Mouse (Mus musculus): ENCODE data around the gene Cdh8. TPM values are rescaled to one million over a fixed set of nuclear protein-coding genes. Genes with fewer than 3 reads are reported as not detected.
A peak's percentile ranks its signal among the peaks of the same experiment; 100 is the strongest.

The Cdh8 gene
- polyA plus RNA-seq (2014; fragmentation: Nextera tagmentation; extraction: Ambion mirVana), result 0.90 and 0.94 TPM in 2 replicates

DNA sequence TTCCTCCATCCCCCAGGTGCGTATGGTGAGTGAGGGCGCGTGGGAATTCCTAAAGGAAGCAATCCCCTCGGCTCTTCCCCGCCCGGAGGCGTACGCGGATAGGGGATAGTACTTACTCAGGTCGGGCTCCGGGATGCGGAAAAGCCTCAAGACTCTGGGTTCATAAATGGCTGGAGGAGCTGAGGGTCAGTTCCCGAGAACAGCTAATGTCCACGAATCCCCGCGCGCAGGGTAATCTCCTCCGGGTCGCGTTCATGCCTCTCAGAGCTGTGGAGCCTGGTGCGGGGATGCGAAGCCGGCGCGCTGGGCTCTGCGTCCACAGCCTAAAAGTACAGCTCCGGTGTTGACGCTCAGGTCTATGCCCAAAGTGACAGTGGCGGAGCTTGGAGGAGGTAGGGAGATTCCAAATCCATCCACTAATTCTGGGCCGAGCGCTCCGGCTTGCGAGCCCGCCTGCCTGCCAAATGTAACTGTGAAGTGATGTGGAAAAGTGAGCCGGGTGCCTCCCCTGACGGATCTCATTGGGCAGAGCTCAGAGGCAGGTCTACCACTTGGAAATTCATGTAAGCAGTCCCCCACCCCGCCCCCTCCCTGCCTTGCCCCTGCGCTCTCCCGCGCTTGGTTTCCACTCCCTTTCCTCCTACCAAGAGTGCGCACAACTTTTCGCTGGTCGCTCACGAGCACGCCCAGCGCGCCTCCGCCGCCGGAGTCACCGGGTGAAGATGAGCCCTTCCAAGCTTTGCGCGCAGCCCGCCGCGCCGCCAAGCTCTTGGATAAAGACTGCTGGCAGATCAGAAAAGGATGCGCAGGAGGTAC lies at the start of gene Cdh8:
Gene Cdh8 (minus strand): TSS at position 506 of the 816 bp plus-strand sequence.
- no peaks in the 10 kb centered on the region for H3K4me1 ChIP-seq (ENCODE audit: control insufficient read depth, insufficient read depth, low read length)
- ATAC-seq (replicated peaks; ENCODE audit: insufficient number of reproducible peaks, low FRiP score, low TSS enrichment), result peak; percentile 60; the same call in 1 of the 2 replicates
- peaks cover 49% of the 10 kb centered on the region for H3K27me3 ChIP-seq (ENCODE audit: control insufficient read depth, insufficient read depth, low read length)
- H3K9me3 ChIP-seq (replicated peaks; ENCODE audit: control insufficient read depth, low read length), result no peaks in the 10 kb centered on the region
- H3K4me2 ChIP-seq, result peak within 1 kb of the TSS; percentile 93
- H3K9ac ChIP-seq (ENCODE audit: low read depth, low read length), result 0 out of 2 replicates have a peak within 1 kb of the TSS, but pooled peaks have one; percentile 16
- H3K36me3 ChIP-seq (ENCODE audit: control insufficient read depth, insufficient read depth, low read length), result no peaks in the 10 kb centered on the region
- H3K4me3 ChIP-seq (ENCODE audit: low read depth, low read length), result peak within 1 kb of the TSS; percentile 58
- WGBS (ENCODE audit: insufficient replicate concordance), result under 1% methylated on average over 57 of the region's 58 CpGs
- no peak within 1 kb of the TSS for H3K27ac ChIP-seq (ENCODE audit: low read depth, low read length)

DNA sequence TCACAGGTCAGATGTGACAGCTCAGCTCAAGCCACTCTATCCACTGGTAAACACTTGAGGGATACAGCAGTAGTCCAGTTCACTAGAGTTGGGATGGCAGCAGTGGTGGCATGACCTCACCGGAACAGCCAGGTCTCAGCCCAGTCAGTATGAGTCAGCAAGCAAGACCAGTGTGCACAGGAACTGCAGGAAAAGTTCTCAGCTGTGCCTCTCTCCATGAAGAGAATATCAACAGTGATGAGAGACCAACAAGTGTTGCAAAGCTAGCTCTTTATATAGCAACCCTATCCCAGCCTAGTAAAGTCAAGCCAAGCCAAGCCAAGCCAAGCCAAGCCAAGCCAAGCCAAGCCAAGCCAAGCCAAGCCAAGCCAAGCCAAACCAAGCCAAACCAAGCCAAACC lies 30.2 kb upstream of the Cdh8 start:
- Histone ChIP-seq H3K4me1 (ENCODE audit: control insufficient read depth, insufficient read depth, low read length) (no peaks in the 10 kb centered on the region), H3K9ac (ENCODE audit: low read depth, low read length) (no peak overlapping the region), H3K4me3 (ENCODE audit: low read depth, low read length) (no peak overlapping the region)

DNA sequence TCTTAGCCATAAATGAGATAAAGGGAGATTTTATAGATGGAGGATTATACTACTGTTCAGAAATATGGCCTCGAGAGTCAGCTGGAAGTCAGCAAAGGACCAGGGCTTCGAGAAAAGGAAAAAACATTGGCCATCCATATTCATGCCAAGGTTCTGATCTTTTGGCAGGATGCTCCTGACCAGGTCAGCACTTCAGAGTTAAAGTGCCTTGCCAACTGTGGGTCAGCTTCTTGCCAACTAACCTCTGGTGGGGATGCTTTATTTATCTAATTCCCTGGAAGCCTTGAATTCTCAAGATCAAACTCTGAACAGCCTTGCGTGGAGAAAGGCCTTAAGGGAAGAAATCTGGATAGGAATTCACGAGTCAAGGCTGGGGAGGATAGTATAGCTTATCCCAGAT lies 9.6 kb upstream of the Cdh8 start:
- Histone ChIP-seq H3K9me3 (replicated peaks; ENCODE audit: control insufficient read depth, low read length) (no peaks in the 10 kb centered on the region), H3K4me2 (no peak overlapping the region), H3K36me3 (ENCODE audit: control insufficient read depth, insufficient read depth, low read length) (no peaks in the 10 kb centered on the region), H3K4me3 (ENCODE audit: low read depth, low read length) (no peak overlapping the region), H3K9ac (ENCODE audit: low read depth, low read length) (no peak overlapping the region), H3K27me3 (ENCODE audit: control insufficient read depth, insufficient read depth, low read length) (no peaks in the 10 kb centered on the region), H3K4me1 (ENCODE audit: control insufficient read depth, insufficient read depth, low read length) (no peaks in the 10 kb centered on the region), H3K27ac (ENCODE audit: low read depth, low read length) (no peak overlapping the region)
- WGBS (ENCODE audit: insufficient replicate concordance), result 79% methylated on average over 4 of the region's 4 CpGs
- ATAC-seq (replicated peaks; ENCODE audit: insufficient number of reproducible peaks, low FRiP score, low TSS enrichment), result no peak

More for the DNA sequence above, 30.2 kb upstream of the Cdh8 start:
- no peaks in the 10 kb centered on the region for H3K27me3 ChIP-seq (ENCODE audit: control insufficient read depth, insufficient read depth, low read length)
- no peaks in the 10 kb centered on the region for H3K9me3 ChIP-seq (replicated peaks; ENCODE audit: control insufficient read depth, low read length)
- no peak overlapping the region for H3K27ac ChIP-seq (ENCODE audit: low read depth, low read length)
- H3K36me3 ChIP-seq (ENCODE audit: control insufficient read depth, insufficient read depth, low read length), result no peaks in the 10 kb centered on the region
- WGBS (ENCODE audit: insufficient replicate concordance), result 67% methylated on average over 1 of the region's 1 CpGs
- no peak for ATAC-seq (replicated peaks; ENCODE audit: insufficient number of reproducible peaks, low FRiP score, low TSS enrichment)
- no peak overlapping the region for H3K4me2 ChIP-seq

DNA sequence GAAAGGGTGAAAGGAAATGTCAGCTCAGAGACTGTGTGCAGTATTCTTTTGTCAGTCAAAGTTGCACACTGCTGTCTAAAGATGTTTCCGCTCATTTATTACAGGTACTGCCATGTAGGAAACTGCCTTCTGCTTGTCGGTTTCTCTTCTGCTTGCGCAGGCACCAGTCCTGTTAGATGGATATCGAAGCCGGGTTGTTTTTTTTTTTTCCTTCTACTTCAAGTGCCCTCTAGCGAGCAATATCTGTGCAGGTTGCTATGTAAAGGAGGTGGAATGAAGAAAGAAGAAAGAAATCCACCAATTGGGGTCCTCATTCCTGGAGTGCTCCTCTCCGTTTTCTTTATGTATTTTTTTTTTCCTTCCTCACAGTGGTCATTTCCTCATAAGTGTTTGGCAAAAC lies 5.2 kb upstream of the Cdh8 start:
- Histone ChIP-seq H3K4me3 (ENCODE audit: low read depth, low read length) (no peak overlapping the region), H3K27ac (ENCODE audit: low read depth, low read length) (no peak overlapping the region), H3K9ac (ENCODE audit: low read depth, low read length) (no peak overlapping the region), H3K9me3 (replicated peaks; ENCODE audit: control insufficient read depth, low read length) (no peaks in the 10 kb centered on the region), H3K4me1 (ENCODE audit: control insufficient read depth, insufficient read depth, low read length) (no peaks in the 10 kb centered on the region), H3K4me2 (peak overlapping the region; percentile 29), H3K27me3 (ENCODE audit: control insufficient read depth, insufficient read depth, low read length) (peaks cover 22% of the 10 kb centered on the region), H3K36me3 (ENCODE audit: control insufficient read depth, insufficient read depth, low read length) (no peaks in the 10 kb centered on the region)
- ATAC-seq (replicated peaks; ENCODE audit: insufficient number of reproducible peaks, low FRiP score, low TSS enrichment), result no peak
- WGBS (ENCODE audit: insufficient replicate concordance), result 31% methylated on average over 7 of the region's 7 CpGs

DNA sequence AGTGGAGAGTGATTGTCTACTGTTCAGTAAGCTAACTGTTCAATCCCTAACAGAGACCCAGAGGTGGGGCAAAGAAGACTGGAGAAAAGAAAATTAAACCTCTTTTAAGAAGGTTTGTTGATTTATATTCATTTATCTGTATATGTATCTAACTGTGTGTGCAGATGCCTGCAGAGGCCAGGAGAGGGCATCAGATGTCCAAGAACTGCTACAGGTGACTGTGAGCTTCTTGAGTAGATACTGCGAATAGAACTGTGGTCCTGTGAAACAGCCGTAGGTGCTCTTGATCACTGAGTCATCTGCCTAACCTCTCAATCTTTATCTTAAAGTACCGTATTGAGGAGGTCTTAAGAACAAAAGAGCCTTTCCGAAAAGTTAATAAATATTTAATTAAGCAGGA lies 3.5 kb upstream of the Cdh8 start:
- H3K4me3 ChIP-seq (ENCODE audit: low read depth, low read length), result no peak overlapping the region
- H3K9me3 ChIP-seq (replicated peaks; ENCODE audit: control insufficient read depth, low read length), result no peaks in the 10 kb centered on the region
- H3K4me1 ChIP-seq (ENCODE audit: control insufficient read depth, insufficient read depth, low read length), result no peaks in the 10 kb centered on the region
- ATAC-seq (replicated peaks; ENCODE audit: insufficient number of reproducible peaks, low FRiP score, low TSS enrichment), result no peak
- no peak overlapping the region for H3K4me2 ChIP-seq
- 79% methylated on average over 4 of the region's 4 CpGs for WGBS (ENCODE audit: insufficient replicate concordance)
- no peak overlapping the region for H3K27ac ChIP-seq (ENCODE audit: low read depth, low read length)
- no peak overlapping the region for H3K9ac ChIP-seq (ENCODE audit: low read depth, low read length)
- H3K36me3 ChIP-seq (ENCODE audit: control insufficient read depth, insufficient read depth, low read length), result no peaks in the 10 kb centered on the region
- H3K27me3 ChIP-seq (ENCODE audit: control insufficient read depth, insufficient read depth, low read length), result peaks cover 38% of the 10 kb centered on the region

DNA sequence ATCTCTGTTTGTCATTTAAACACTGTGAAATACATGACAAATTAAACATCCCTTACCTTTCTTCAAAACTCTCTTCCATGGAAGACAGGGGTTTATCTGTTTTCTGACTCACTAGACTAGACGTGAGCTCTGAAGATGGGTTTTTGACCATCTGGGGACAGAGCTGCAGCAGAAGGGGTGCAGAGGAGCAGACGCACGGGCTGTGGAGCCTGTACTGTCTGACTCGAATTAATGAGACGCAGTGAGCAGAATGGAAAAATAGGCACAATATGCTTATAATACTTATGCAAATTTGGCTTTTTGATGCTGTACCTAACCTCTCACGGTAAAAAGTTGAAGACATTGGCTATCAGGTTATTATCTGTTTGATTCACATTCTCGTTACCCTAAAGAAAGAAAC lies 1.2 kb upstream of the Cdh8 start:
- H3K4me1 ChIP-seq (ENCODE audit: control insufficient read depth, insufficient read depth, low read length), result no peaks in the 10 kb centered on the region
- no peaks in the 10 kb centered on the region for H3K36me3 ChIP-seq (ENCODE audit: control insufficient read depth, insufficient read depth, low read length)
- H3K9me3 ChIP-seq (replicated peaks; ENCODE audit: control insufficient read depth, low read length), result no peaks in the 10 kb centered on the region
- WGBS (ENCODE audit: insufficient replicate concordance), result 39% methylated on average over 7 of the region's 7 CpGs
- H3K4me2 ChIP-seq, result no peak overlapping the region
- H3K27ac ChIP-seq (ENCODE audit: low read depth, low read length), result no peak overlapping the region
- no peak for ATAC-seq (replicated peaks; ENCODE audit: insufficient number of reproducible peaks, low FRiP score, low TSS enrichment)
- no peak overlapping the region for H3K9ac ChIP-seq (ENCODE audit: low read depth, low read length)
- no peak overlapping the region for H3K4me3 ChIP-seq (ENCODE audit: low read depth, low read length)
- H3K27me3 ChIP-seq (ENCODE audit: control insufficient read depth, insufficient read depth, low read length), result peaks cover 49% of the 10 kb centered on the region

DNA sequence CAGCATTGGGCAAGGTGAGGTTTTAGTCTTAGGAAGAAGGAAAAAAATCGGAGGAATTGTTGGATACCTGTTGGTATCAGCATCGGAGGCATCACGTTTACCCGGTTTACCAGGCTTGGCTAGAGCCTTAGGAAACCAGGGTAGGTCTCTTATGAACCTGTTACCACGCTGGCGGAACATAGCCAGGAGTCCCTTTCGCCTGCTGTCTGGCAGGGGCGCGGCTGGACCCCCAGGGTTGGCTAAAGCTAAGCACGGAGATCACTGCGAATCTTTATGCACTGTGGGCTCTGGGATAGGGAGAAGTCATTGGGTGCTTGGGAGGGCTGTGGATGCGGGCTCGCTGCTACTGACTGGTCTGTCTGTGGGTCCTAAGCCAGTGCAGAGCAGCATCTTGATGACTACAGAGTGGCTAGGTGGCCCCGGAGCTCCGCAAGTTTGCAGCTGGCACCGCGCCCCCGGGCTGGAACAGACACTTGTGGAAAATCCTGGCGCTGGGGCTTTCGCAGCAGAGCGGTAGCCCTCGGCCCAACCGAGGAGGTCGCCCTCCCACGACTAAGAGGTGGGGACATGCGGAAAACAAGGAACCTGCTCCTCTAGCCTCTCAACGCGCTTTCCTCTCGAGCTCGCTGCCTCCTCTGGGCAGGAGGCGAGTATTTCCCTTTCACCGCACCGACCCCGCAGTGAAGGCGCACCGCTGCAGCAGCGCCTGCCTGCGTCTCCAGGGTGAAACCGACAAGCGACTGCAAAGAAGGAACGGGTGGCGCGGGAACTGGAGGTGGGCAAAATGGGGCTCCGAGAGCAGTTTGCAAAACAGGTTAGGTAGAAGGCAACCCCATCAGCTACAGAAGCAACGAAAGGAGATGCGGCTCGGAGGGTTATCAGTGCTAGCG lies 950 bp downstream of the Cdh8 start:
- 0 out of 2 replicates have a peak overlapping the region, but pooled peaks have one; percentile 16 for H3K9ac ChIP-seq (ENCODE audit: low read depth, low read length)

DNA sequence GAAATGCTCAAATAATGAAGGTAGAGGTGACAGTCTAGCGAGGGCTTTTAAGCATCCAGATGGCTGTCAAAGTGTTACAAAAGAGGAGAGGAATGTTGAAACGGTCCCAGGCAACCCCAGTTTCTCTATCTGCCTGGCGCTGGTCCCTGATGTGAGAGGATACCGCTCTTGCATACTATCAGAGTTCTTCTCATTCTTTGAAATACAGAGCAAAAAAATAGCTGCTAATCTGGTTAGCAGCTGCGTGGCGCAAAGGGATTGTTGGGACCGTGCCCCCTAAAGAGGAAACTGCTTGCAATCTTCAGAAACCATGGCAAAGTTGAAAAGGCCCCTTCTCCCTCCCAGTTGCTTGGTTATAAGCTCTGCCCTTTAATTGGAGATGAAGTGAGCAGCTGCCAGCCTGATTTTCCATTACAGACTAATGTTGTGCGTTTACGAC lies 1.8 kb downstream of the Cdh8 start:
- no peak overlapping the region for H3K27ac ChIP-seq (ENCODE audit: low read depth, low read length)
- H3K4me2 ChIP-seq, result peak overlapping the region; percentile 93
- no peak overlapping the region for H3K9ac ChIP-seq (ENCODE audit: low read depth, low read length)
- no peaks in the 10 kb centered on the region for H3K4me1 ChIP-seq (ENCODE audit: control insufficient read depth, insufficient read depth, low read length)
- H3K4me3 ChIP-seq (ENCODE audit: low read depth, low read length), result peak overlapping the region; percentile 0; the same call in 1 of the 2 replicates
- H3K9me3 ChIP-seq (replicated peaks; ENCODE audit: control insufficient read depth, low read length), result no peaks in the 10 kb centered on the region
- no peak for ATAC-seq (replicated peaks; ENCODE audit: insufficient number of reproducible peaks, low FRiP score, low TSS enrichment)
- peaks cover 49% of the 10 kb centered on the region for H3K27me3 ChIP-seq (ENCODE audit: control insufficient read depth, insufficient read depth, low read length)
- 8% methylated on average over 9 of the region's 9 CpGs for WGBS (ENCODE audit: insufficient replicate concordance)
- no peaks in the 10 kb centered on the region for H3K36me3 ChIP-seq (ENCODE audit: control insufficient read depth, insufficient read depth, low read length)

More for the DNA sequence above, 950 bp downstream of the Cdh8 start:
- H3K9me3 ChIP-seq (replicated peaks; ENCODE audit: control insufficient read depth, low read length), result no peaks in the 10 kb centered on the region
- 1% methylated on average over 48 of the region's 48 CpGs for WGBS (ENCODE audit: insufficient replicate concordance)
- H3K4me1 ChIP-seq (ENCODE audit: control insufficient read depth, insufficient read depth, low read length), result no peaks in the 10 kb centered on the region
- peak; percentile 51; the same call in 1 of the 2 replicates for ATAC-seq (replicated peaks; ENCODE audit: insufficient number of reproducible peaks, low FRiP score, low TSS enrichment)
- H3K36me3 ChIP-seq (ENCODE audit: control insufficient read depth, insufficient read depth, low read length), result no peaks in the 10 kb centered on the region
- peak overlapping the region; percentile 58 for H3K4me3 ChIP-seq (ENCODE audit: low read depth, low read length)
- peak overlapping the region; percentile 93 for H3K4me2 ChIP-seq
- peaks cover 49% of the 10 kb centered on the region for H3K27me3 ChIP-seq (ENCODE audit: control insufficient read depth, insufficient read depth, low read length)
- H3K27ac ChIP-seq (ENCODE audit: low read depth, low read length), result no peak overlapping the region

Measured in heart, embryonic 11.5 days (tissue).